Mouse (Mus musculus) heart, adult 2 months (tissue): Measurements from ENCODE around the gene Rer1. TPM values are rescaled to one million over a fixed set of nuclear protein-coding genes. Genes with fewer than 3 reads are reported as not detected.
"Not testable (repeated sequence)": the region's sequence is repeated elsewhere in the genome, so short reads cannot be mapped to it uniquely, and the experiment has no call there.

Experiments used
- DNase-seq, 2 experiments: peaks; one replicate each; pipeline ENCODE4 v3.0.0; 2021
- H3K27ac ChIP-seq: fragments of 200-600 bp; 2 replicates; pipeline ENCODE4 v1.8.1; 2022
- H3K27me3 ChIP-seq: fragments of 200-500 bp; 2 replicates; pipeline ENCODE4 v1.6.1; 2012; ENCODE audit warnings: mild to moderate bottlenecking, low read length, inconsistent platforms, mixed read lengths; ENCODE audit not compliant: control insufficient read depth, insufficient read depth
- H3K36me3 ChIP-seq: fragments of 200-500 bp; 2 replicates; pipeline ENCODE4 v1.6.1; 2012; ENCODE audit warnings: low read length, inconsistent platforms; ENCODE audit not compliant: control insufficient read depth, insufficient read depth
- H3K4me1 ChIP-seq: fragments of 200-500 bp; 2 replicates; pipeline ENCODE4 v1.6.1; 2011; ENCODE audit warnings: low read length; ENCODE audit not compliant: control insufficient read depth, insufficient read depth
- H3K4me3 ChIP-seq: fragments of 200-600 bp; 2 replicates; pipeline ENCODE4 v1.8.1; 2022
- H3K79me2 ChIP-seq: fragments of 200-500 bp; replicated peaks from 2 replicates; pipeline ENCODE4 v1.6.1; 2012; ENCODE audit warnings: mild to moderate bottlenecking, inconsistent platforms, low read length, moderate library complexity, mixed read lengths; ENCODE audit not compliant: control insufficient read depth, insufficient read depth
- H3K9ac ChIP-seq: fragments of 200-500 bp; 2 replicates; pipeline ENCODE4 v1.6.1; 2012; ENCODE audit warnings: low read depth, mild to moderate bottlenecking, control low read depth, inconsistent platforms, low read length, mixed read lengths
- CTCF ChIP-seq: fragments of 200-600 bp; IDR thresholded peaks from 2 replicates; pipeline ENCODE4 v1.8.1; 2022; ENCODE audit warnings: antibody characterized with exemption, mild to moderate bottlenecking, moderate library complexity
- EP300 ChIP-seq: fragments of 200-500 bp; IDR thresholded peaks from 2 replicates; pipeline ENCODE4 v1.6.1; 2011; ENCODE audit warnings: low read depth, low read length, control low read depth; ENCODE audit not compliant: insufficient read depth
- POLR2A ChIP-seq: fragments of 200-500 bp; IDR thresholded peaks from 2 replicates; pipeline ENCODE4 v1.6.1; 2011; ENCODE audit warnings: mild to moderate bottlenecking, low read depth, low read length, control low read depth; ENCODE audit not compliant: insufficient read depth
- WGBS: fragments of 180-500 bp; shearing (Covaris S2); methylation state at CpG from one replicate; pipeline ENCODE4 v1.1.7; 2018; 5-methylcytosine and 5-hydroxymethylcytosine counted together
- intact Hi-C: fragments of 180-260 bp; cut with DNase I; formaldehyde crosslinking; loops from one replicate; pipeline ENCODE4 v1.15.1; 2025
- polyA plus RNA-seq: library from polyadenylated mRNA; depleted of rRNA; stranded (reverse); fragments of >200 nt; gene quantifications from 2 replicates; pipeline ENCODE4 v1.2.3, GENCODE M21; 2012
- total RNA-seq, 2 experiments: library from RNA; stranded (reverse); gene quantifications; 2 replicates each; pipeline ENCODE4 v1.2.3; 2021

Gene Rer1
- total and polyA plus RNA-seq, 3 experiments: 54.7 to 74.7 (median 67.6) TPM

GRCm38 (mm10) chr4:155085206-155086107 lies 725 bp downstream of the Rer1 start:
- Histone ChIP-seq H3K27me3 (no peaks in the 10 kb centered on the region), H3K4me1 (peaks cover 17% of the 10 kb centered on the region), H3K27ac (peak overlapping the region; percentile 91), H3K4me3 (peak overlapping the region; percentile 75), H3K79me2 (peaks cover 8% of the 10 kb centered on the region), H3K36me3 (no peaks in the 10 kb centered on the region), H3K9ac (peak overlapping the region; percentile 88)
- WGBS: 4% methylated on average over 35 of the region's 35 CpGs
- TF ChIP-seq POLR2A (no peak), CTCF (no peak), EP300 (no peak)
- DNase-seq: no peak
- intact Hi-C loops: no loop called here

- DNase-seq: no peak
- 0 out of 2 replicates have a peak overlapping the region, but pooled peaks have one; percentile 14 for H3K9ac ChIP-seq
- peaks cover 8% of the 10 kb centered on the region for H3K79me2 ChIP-seq
- intact Hi-C loops: no loop called here
- no peaks in the 10 kb centered on the region for H3K36me3 ChIP-seq
- 72% methylated on average over 7 of the region's 7 CpGs for WGBS
- H3K27ac ChIP-seq: no peak overlapping the region
- H3K4me1 ChIP-seq: peaks cover 17% of the 10 kb centered on the region
- H3K27me3 ChIP-seq: no peaks in the 10 kb centered on the region
- H3K4me3 ChIP-seq: no peak overlapping the region
- TF ChIP-seq POLR2A: no peak
- no peak for TF ChIP-seq EP300
- no peak for TF ChIP-seq CTCF
Observed at GRCm38 (mm10) chr4:155084351-155084750, 1.8 kb downstream of the Rer1 start.

GRCm38 (mm10) chr4:155083553-155083952 lies 2.6 kb downstream of the Rer1 start:
- no peaks in the 10 kb centered on the region for H3K27me3 ChIP-seq
- no peak overlapping the region for H3K4me3 ChIP-seq
- intact Hi-C loops: no loop called here

GRCm38 (mm10) chr4:155079666-155080065 lies 6.5 kb downstream of the Rer1 start:
- Histone ChIP-seq H3K4me1 (peaks cover 10% of the 10 kb centered on the region), H3K27ac (no peak overlapping the region), H3K36me3 (no peaks in the 10 kb centered on the region)

More at GRCm38 (mm10) chr4:155083553-155083952, 2.6 kb downstream of the Rer1 start:
- H3K4me1 ChIP-seq: peaks cover 17% of the 10 kb centered on the region
- no peak overlapping the region for H3K27ac ChIP-seq
- no peak for DNase-seq
- no peak overlapping the region for H3K9ac ChIP-seq
- peaks cover 8% of the 10 kb centered on the region for H3K79me2 ChIP-seq
- H3K36me3 ChIP-seq: no peaks in the 10 kb centered on the region
- WGBS: 82% methylated on average over 4 of the region's 4 CpGs
- no peak for TF ChIP-seq CTCF
- TF ChIP-seq EP300: no peak
- TF ChIP-seq POLR2A: no peak

GRCm38 (mm10) chr4:155078808-155079207 lies 7.4 kb downstream of the Rer1 start:
- intact Hi-C loops, H3K9ac ChIP-seq, H3K79me2 ChIP-seq, DNase-seq, H3K27ac ChIP-seq, H3K27me3 ChIP-seq, H3K4me3 ChIP-seq, H3K36me3 ChIP-seq, H3K4me1 ChIP-seq: not testable (repeated sequence)
- WGBS: 80% methylated on average over 10 of the region's 10 CpGs

More at GRCm38 (mm10) chr4:155079666-155080065, 6.5 kb downstream of the Rer1 start:
- Histone ChIP-seq H3K9ac (no peak overlapping the region), H3K4me3 (no peak overlapping the region), H3K79me2 (peaks cover 3% of the 10 kb centered on the region), H3K27me3 (no peaks in the 10 kb centered on the region)
- intact Hi-C loops: no loop called here
- TF ChIP-seq CTCF (no peak), EP300 (no peak), POLR2A (no peak)
- no peak for DNase-seq
- 86% methylated on average over 6 of the region's 6 CpGs for WGBS

GRCm38 (mm10) chr4:155076677-155077076 lies 9.5 kb downstream of the Rer1 start:
- intact Hi-C loops: no loop called here
- no peaks in the 10 kb centered on the region for H3K36me3 ChIP-seq
- WGBS: 78% methylated on average over 9 of the region's 9 CpGs

More at GRCm38 (mm10) chr4:155076677-155077076, 9.5 kb downstream of the Rer1 start:
- no peak for DNase-seq
- H3K27ac ChIP-seq: no peak overlapping the region
- no peaks in the 10 kb centered on the region; the same call in 1 of the 2 replicates for H3K79me2 ChIP-seq
- no peaks in the 10 kb centered on the region for H3K4me1 ChIP-seq
- H3K4me3 ChIP-seq: no peak overlapping the region
- no peak overlapping the region for H3K9ac ChIP-seq
- TF ChIP-seq EP300 (no peak), POLR2A (no peak), CTCF (no peak)
- H3K27me3 ChIP-seq: no peaks in the 10 kb centered on the region
